Mouse (Mus musculus): Measurements from ENCODE around the gene Ms4a13. TPM values are rescaled to one million over a fixed set of nuclear protein-coding genes. Genes with fewer than 3 reads are reported as not detected.
"Not testable (repeated sequence)": the region's sequence is repeated elsewhere in the genome, so short reads cannot be mapped to it uniquely, and the experiment has no call there.

Ms4a13 gene
- total RNA-seq (2015) (not detected in 2 replicates), total RNA-seq (2017) (not detected in 2 replicates)

DNA sequence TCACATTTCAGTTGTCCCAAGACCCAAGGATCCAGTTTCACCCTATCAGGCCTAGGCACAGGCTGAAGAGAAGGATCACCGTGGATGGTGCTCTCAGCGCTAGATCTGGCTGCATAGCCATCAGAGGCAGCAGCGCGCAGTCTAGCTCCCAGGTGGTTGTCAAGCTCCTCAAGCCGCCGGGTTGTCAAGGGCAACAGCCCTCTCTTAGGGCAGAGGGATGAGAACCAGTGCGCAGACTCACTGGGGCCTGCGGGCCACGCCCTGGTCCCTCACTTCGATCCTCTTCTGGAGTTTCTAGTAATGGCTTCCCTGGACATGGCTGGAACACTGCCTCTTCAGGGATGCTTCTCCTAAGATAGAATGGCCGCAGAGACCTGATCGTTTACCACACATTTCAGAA, at the start of gene Ms4a13:
Gene Ms4a13, minus strand, starts transcription at position 192 of the 400 bp plus-strand sequence.
- no peak for ATAC-seq (ENCODE audit: poor library complexity, severe bottlenecking)

DNA sequence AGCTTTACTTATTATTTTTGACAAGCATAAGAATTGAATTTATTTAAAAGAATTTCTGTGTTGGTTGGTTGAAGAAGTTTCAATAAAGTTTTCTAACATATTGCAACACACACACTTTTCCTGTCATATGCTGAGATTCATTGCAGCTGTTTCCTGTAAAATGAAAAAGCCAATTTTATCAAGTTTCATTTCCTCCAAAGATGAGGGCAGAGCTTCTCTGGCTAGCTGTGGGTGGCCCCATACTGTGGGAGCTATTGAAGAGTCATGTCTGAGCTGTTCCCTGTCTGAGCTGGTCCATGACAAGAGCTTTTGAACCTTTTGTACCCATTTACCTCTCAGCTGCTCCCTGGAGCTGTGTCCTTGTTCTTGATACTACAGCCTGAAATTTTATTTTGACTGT, 47.7 kb upstream of the Ms4a13 start:
- peak; percentile 79 for ATAC-seq (ENCODE audit: poor library complexity, severe bottlenecking)

DNA sequence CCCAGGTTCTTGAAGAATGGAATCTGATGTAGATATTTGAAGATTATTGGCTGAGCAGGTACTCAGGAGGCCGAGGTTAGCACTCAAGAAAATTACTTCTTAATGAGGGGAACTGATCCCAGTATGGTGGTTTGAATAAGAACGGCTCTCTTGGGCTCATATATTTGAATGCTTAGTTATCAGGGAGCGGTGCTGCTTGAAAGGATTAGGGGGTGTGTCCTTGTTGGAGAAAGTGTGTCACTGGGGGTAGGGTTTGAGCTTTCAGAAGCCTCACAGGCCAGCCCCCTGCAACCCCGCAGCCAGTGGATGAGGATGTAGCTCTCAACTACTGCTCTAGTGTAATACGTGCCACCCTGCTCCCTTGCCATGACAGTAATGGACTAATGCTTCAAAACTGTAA, 46.0 kb upstream of the Ms4a13 start:
- ATAC-seq (ENCODE audit: poor library complexity, severe bottlenecking) = no peak

DNA sequence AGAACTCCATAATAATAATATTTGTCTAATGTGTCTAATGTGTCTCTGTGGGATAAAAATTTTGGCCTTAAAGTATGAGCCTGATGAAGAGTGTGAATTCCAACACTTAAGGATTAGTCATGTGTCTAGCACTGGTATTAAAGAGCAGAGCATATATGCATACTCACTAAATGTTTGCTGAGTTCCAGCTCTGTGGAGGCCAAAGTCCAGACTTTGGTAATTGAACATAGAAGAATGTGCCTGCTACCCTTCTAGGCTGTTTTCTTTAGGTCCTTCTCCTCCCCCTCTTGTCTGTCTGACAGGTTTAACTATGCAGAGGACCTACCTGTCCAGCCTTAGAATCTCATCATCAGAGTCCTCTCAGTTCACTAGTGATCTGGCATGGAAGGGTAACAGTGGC, 39.3 kb upstream of the Ms4a13 start:
- no peak for ATAC-seq (ENCODE audit: poor library complexity, severe bottlenecking)

DNA sequence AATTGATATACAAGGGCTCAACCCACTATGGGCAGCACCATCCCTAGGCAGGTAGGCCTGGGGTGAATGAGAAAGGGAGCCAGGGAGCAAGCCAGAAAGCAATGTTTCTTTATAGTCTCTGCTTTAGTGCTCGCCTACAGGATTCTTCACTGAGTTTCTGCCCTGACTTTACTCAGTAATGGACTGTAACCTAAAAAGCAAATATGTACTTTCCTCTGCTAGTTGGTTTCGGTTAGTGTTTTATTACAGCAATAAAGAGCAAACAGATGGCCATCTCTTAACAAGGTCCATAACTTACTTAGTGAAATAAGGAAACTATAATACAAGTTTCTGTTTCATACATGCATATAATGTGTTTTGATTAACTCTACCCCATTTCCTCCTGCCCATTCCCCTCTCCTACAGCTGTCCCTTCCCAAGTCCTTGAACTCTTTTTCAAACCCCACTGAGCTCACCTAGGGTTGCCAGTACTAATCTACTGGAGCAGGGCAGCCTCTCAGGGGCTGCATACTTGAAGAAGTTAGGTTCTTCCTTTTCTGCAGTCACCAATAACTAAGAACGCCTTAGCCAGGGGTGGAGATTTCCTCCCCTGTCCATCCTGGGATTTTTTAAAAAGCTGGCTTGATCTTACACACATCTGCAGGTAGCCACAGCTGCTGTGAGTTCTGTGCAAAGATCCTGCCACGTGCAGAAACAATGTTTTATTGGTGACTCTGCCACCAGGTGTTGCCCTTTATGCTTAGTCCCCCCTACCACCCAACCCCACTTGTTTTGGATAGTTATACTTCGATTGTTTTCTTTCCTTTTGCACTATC, 38.6 kb upstream of the Ms4a13 start:
- no peak for ATAC-seq (ENCODE audit: poor library complexity, severe bottlenecking)

- ATAC-seq (ENCODE audit: poor library complexity, severe bottlenecking) = no peak
These were observed 37.7 kb upstream of the Ms4a13 start for GRCm38 (mm10) chr19:11234244-11234643.

GRCm38 (mm10) chr19:11232348-11232747, 35.8 kb upstream of the Ms4a13 start, which contains the start of gene Ms4a12:
Gene Ms4a12, minus strand, starts transcription at chr19:11232448.
- ATAC-seq (ENCODE audit: poor library complexity, severe bottlenecking) = no peak

DNA sequence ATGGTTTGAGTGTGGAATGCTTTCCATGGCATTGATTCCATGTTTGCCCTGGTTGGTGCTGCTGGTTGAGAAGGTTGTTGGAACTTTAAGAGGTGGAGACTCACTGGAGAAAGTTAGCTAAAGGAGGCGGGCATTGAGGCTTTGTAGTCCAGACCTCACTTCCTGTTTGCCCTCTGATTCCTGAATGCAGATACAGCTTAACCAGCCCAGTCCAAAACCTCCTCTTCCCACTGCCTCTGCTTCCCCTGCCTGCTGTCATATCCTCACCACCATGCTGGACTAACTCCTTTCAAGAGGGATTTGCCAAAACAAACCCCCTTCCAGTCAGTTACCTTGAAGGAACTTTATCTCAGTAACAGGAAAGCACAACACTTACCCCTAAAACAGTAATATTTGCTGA, 4.0 kb downstream of the Ms4a13 start:
- no peak for ATAC-seq (ENCODE audit: poor library complexity, severe bottlenecking)

- ATAC-seq (ENCODE audit: poor library complexity, severe bottlenecking) = no peak
These were observed 12.4 kb downstream of the Ms4a13 start for GRCm38 (mm10) chr19:11184121-11184520.

DNA sequence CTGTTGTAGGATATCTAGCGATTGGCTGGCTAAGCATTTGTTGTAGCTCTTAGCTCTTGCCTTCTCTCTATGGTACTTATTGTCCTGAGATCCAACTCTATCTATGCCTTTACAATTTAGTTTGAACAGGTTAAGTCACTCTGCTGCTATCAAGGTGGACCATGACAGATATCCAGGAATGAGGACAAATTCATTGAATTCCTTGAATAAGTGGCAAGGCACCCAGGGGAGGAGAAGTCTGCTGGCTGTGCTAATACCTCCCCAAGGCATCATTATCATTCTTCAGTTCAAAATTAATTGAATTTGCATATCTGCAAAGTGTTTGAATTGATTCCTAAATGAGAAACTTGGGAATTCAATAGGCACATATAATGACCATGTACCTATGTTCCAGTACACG, 19.1 kb downstream of the Ms4a13 start:
- ATAC-seq (ENCODE audit: poor library complexity, severe bottlenecking) = no peak

GRCm38 (mm10) chr19:11165172-11165571, 31.4 kb downstream of the Ms4a13 start, which contains the start of gene 1700025F22Rik:
Gene 1700025F22Rik, minus strand, starts transcription at chr19:11165320.
- ATAC-seq (ENCODE audit: poor library complexity, severe bottlenecking) = peak; percentile 94

DNA sequence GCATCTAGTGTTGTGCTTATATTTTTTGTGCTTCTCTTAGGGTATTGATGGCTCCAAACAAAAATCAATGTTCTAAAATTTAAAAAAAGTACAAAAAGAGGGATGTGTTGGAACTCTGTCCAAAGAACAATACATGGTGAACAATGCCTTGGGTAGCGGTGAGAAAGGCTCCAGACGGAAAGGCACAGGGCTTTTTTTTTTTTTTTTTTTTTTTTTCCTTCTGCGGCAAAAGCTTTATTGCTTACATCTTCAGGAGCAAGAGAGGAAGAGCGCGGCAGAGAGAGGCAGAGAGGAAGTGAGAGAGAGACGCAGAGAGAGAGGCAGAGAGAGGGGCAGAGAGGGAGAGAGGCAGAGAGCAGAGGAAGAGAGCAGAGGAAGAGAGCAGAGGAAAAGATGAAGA, 38.6 kb downstream of the Ms4a13 start:
- ATAC-seq (ENCODE audit: poor library complexity, severe bottlenecking) = not testable (repeated sequence)

GRCm38 (mm10) chr19:11135336-11135735, 61.2 kb downstream of the Ms4a13 start:
- ATAC-seq (ENCODE audit: poor library complexity, severe bottlenecking) = no peak

- no peak for ATAC-seq (ENCODE audit: poor library complexity, severe bottlenecking)
These were observed 61.7 kb downstream of the Ms4a13 start for GRCm38 (mm10) chr19:11134852-11135251.

GRCm38 (mm10) chr19:11130776-11131175, 65.8 kb downstream of the Ms4a13 start, which contains the start of gene 1700017D01Rik:
Gene 1700017D01Rik, minus strand, starts transcription at chr19:11130876.
- not testable (repeated sequence) for ATAC-seq (ENCODE audit: poor library complexity, severe bottlenecking)

GRCm38 (mm10) chr19:11129702-11130101, 66.8 kb downstream of the Ms4a13 start:
- 0 out of 2 replicates have a peak, but pooled peaks have one; percentile 40 for ATAC-seq (ENCODE audit: poor library complexity, severe bottlenecking)

- peak; percentile 92 for ATAC-seq (ENCODE audit: poor library complexity, severe bottlenecking)
These were observed 75.5 kb downstream of the Ms4a13 start for GRCm38 (mm10) chr19:11121016-11121420.

Other genes with a start within 250 kb of the Ms4a13 start
- gene Ccdc86, start 247.5 kb downstream of the Ms4a13 start, total RNA-seq (2015) = 11.1 and 11.3 TPM in 2 replicates
- gene Ccdc86, start 247.5 kb downstream of the Ms4a13 start, total RNA-seq (2017) = 10.8 and 16.7 TPM in 2 replicates
- not detected in 2 replicates for gene Ms4a10, start 222.1 kb downstream of the Ms4a13 start, total RNA-seq (2015)
- not detected in 2 replicates for gene Ms4a10, start 222.1 kb downstream of the Ms4a13 start, total RNA-seq (2017)
- gene Ms4a15, start 203.5 kb downstream of the Ms4a13 start, total RNA-seq (2015) = not detected in 2 replicates
- gene Ms4a15, start 203.5 kb downstream of the Ms4a13 start, total RNA-seq (2017) = not detected in 2 replicates
- gene Ms4a18, start 178.7 kb downstream of the Ms4a13 start, total RNA-seq (2015) = not detected in 2 replicates
- not detected in 2 replicates for gene Ms4a18, start 178.7 kb downstream of the Ms4a13 start, total RNA-seq (2017)
- 81.1 and 96.0 TPM in 2 replicates for gene Ms4a8a, start 115.6 kb downstream of the Ms4a13 start, total RNA-seq (2015)
- 52.4 and 55.6 TPM in 2 replicates for gene Ms4a8a, start 115.6 kb downstream of the Ms4a13 start, total RNA-seq (2017)
- not detected in 2 replicates for gene 1700017D01Rik, start 65.9 kb downstream of the Ms4a13 start, total RNA-seq (2015)
- gene 1700017D01Rik, start 65.9 kb downstream of the Ms4a13 start, total RNA-seq (2017) = not detected in 2 replicates
- not detected in 2 replicates for gene 1700025F22Rik, start 31.4 kb downstream of the Ms4a13 start, total RNA-seq (2015)
- gene 1700025F22Rik, start 31.4 kb downstream of the Ms4a13 start, total RNA-seq (2017) = not detected in 2 replicates
- gene Ms4a12, start 35.7 kb upstream of the Ms4a13 start, total RNA-seq (2015) = not detected in 2 replicates
- not detected in 2 replicates for gene Ms4a12, start 35.7 kb upstream of the Ms4a13 start, total RNA-seq (2017)
- 0.07 TPM in 1 of 2 replicates, not detected in the other for gene Ms4a1, start 69.5 kb upstream of the Ms4a13 start, total RNA-seq (2015)
- gene Ms4a1, start 69.5 kb upstream of the Ms4a13 start, total RNA-seq (2017) = 0.08 and 0.18 TPM in 2 replicates
- not detected in 2 replicates for gene Ms4a5, start 87.1 kb upstream of the Ms4a13 start, total RNA-seq (2015)
- gene Ms4a5, start 87.1 kb upstream of the Ms4a13 start, total RNA-seq (2017) = not detected in 2 replicates
- 0.09 and 0.13 TPM in 2 replicates for gene Ms4a14, start 117.7 kb upstream of the Ms4a13 start, total RNA-seq (2015)
- not detected in 2 replicates for gene Ms4a14, start 117.7 kb upstream of the Ms4a13 start, total RNA-seq (2017)
- gene Ms4a7, start 139.4 kb upstream of the Ms4a13 start, total RNA-seq (2015) = 1.7 and 3.0 TPM in 2 replicates
- 1.7 and 2.4 TPM in 2 replicates for gene Ms4a7, start 139.4 kb upstream of the Ms4a13 start, total RNA-seq (2017)
- 35.8 and 41.7 TPM in 2 replicates for gene Ms4a4a, start 178.8 kb upstream of the Ms4a13 start, total RNA-seq (2015)
- gene Ms4a4a, start 178.8 kb upstream of the Ms4a13 start, total RNA-seq (2017) = 6.0 and 7.4 TPM in 2 replicates
- gene Ms4a4c, start 208.0 kb upstream of the Ms4a13 start, total RNA-seq (2015) = 412 and 535 TPM in 2 replicates
- 446 and 496 TPM in 2 replicates for gene Ms4a4c, start 208.0 kb upstream of the Ms4a13 start, total RNA-seq (2017)
- gene Ms4a4b, start 246.8 kb upstream of the Ms4a13 start, total RNA-seq (2015) = 53.5 and 63.3 TPM in 2 replicates
- gene Ms4a4b, start 246.8 kb upstream of the Ms4a13 start, total RNA-seq (2017) = 17.0 and 32.8 TPM in 2 replicates